Mouse (Mus musculus) liver, embryonic 16.5 days (tissue): ENCODE measurements at regions not wholly inside any gene's neighbourhood (a gene's known extent, or its start where the extent isn't known, plus 50 kb on each side); places are given as distances from the start of the nearest gene placed in this dataset.

ENCODE experiments used
- ATAC-seq: fragments of 200-750 bp; cut with Nextera tagmentation; 2 replicates; pipeline ENCODE4 v1.8.0; 2017; ENCODE audit warnings: low read depth, mild to moderate bottlenecking, moderate number of reproducible peaks, moderate library complexity
- H3K27ac ChIP-seq: fragments of 300-500 bp; sonication (generic); 2 replicates; pipeline ENCODE4 v1.5.1; 2014; ENCODE audit warnings: mild to moderate bottlenecking, low read length
- H3K27me3 ChIP-seq: fragments of 300-500 bp; sonication (generic); 2 replicates; pipeline ENCODE4 v1.6.1; 2014; ENCODE audit warnings: low read depth, low read length, mixed read lengths; ENCODE audit not compliant: control insufficient read depth, insufficient read depth
- H3K36me3 ChIP-seq: fragments of 300-500 bp; sonication (generic); 2 replicates; pipeline ENCODE4 v1.6.1; 2014; ENCODE audit warnings: mild to moderate bottlenecking; ENCODE audit not compliant: control insufficient read depth, insufficient read depth
- H3K4me1 ChIP-seq: fragments of 300-500 bp; sonication (generic); 2 replicates; pipeline ENCODE4 v1.6.1; 2014; ENCODE audit warnings: low read depth, low read length, mixed read lengths; ENCODE audit not compliant: control insufficient read depth
- H3K4me2 ChIP-seq: fragments of 300-500 bp; sonication (generic); 2 replicates; pipeline ENCODE4 v1.6.1; 2014; ENCODE audit warnings: low read depth, low read length, mixed read lengths
- H3K4me3 ChIP-seq: fragments of 300-500 bp; sonication (generic); 2 replicates; pipeline ENCODE4 v1.5.1; 2014; ENCODE audit warnings: low read depth, mild to moderate bottlenecking, low read length
- H3K9ac ChIP-seq: fragments of 300-500 bp; sonication (generic); 2 replicates; pipeline ENCODE4 v1.6.1; 2014; ENCODE audit warnings: low read depth, low read length
- H3K9me3 ChIP-seq: fragments of 300-500 bp; sonication (generic); replicated peaks from 2 replicates; pipeline ENCODE4 v1.6.1; 2016; ENCODE audit warnings: low read length; ENCODE audit not compliant: control insufficient read depth
- WGBS: fragments of 180-500 bp; shearing (Covaris S2); extraction: QIAGEN DNeasy Blood & Tissue Kit; methylation state at CpG from one replicate; pipeline ENCODE4 v1.1.7; 2014; ENCODE audit not compliant: insufficient replicate concordance; 5-methylcytosine and 5-hydroxymethylcytosine counted together

DNA sequence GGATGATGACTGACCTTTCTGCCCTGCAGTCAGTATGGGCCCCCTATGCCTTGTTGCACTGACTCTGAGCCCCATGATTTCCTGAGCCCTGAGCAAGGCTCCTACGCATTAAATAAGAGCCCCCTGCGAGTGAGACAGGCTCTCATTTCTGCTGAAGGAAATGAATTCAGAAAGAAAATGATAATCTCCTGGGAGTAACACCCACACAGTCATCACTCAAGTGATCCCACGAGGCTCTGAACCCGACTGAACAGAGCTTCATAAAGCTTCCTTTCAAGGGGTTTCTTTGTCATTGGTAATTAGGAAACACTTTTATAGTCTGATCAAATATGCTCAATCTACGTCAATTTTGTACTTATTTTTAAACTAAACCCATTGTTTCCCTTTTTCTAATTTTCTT is 330.2 kb downstream of the Olfr1505 start:
- 37% methylated on average over 5 of the region's 5 CpGs for WGBS
- Histone ChIP-seq H3K4me1 (no peaks in the 10 kb centered on the region), H3K36me3 (no peaks in the 10 kb centered on the region), H3K27me3 (no peaks in the 10 kb centered on the region), H3K9ac (no peak overlapping the region), H3K4me3 (no peak overlapping the region), H3K9me3 (no peaks in the 10 kb centered on the region), H3K27ac (no peak overlapping the region), H3K4me2 (no peak overlapping the region)
- ATAC-seq: no peak

GRCm38 (mm10) chr19:14246973-14247614 is 333.8 kb downstream of the Olfr1505 start:
- Histone ChIP-seq H3K9ac (no peak overlapping the region), H3K4me1 (no peaks in the 10 kb centered on the region), H3K4me2 (no peak overlapping the region), H3K9me3 (no peaks in the 10 kb centered on the region), H3K36me3 (no peaks in the 10 kb centered on the region), H3K27me3 (no peaks in the 10 kb centered on the region), H3K27ac (no peak overlapping the region), H3K4me3 (no peak overlapping the region)
- WGBS: 59% methylated on average over 6 of the region's 6 CpGs
- no peak for ATAC-seq

DNA sequence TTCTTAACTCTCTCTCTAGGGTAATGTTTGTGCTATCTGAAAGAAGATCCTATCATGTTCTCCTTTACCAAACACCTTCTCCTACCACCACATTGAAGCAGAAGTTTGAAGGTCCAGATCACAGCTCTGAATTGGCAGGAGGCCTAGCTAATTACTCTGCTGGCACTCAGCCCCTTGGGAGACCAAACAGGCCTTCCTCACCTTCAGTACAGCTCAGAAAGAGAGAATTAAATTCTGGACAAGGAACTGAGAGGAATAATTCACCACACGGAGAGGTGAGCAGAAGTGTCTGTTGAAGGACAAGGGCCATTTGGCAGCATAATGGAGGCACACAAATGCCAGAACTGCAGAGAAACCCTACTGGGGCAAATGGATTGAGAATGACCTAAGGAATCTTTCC is 334.6 kb downstream of the Olfr1505 start:
- Histone ChIP-seq H3K9me3 (no peaks in the 10 kb centered on the region), H3K4me1 (no peaks in the 10 kb centered on the region), H3K27me3 (no peaks in the 10 kb centered on the region), H3K4me3 (no peak overlapping the region), H3K4me2 (no peak overlapping the region), H3K36me3 (no peaks in the 10 kb centered on the region), H3K9ac (no peak overlapping the region), H3K27ac (no peak overlapping the region)
- 51% methylated on average over 1 of the region's 1 CpGs for WGBS
- no peak for ATAC-seq

- Histone ChIP-seq H3K27ac (no peak overlapping the region), H3K9me3 (no peaks in the 10 kb centered on the region), H3K27me3 (no peaks in the 10 kb centered on the region), H3K9ac (no peak overlapping the region), H3K4me1 (no peaks in the 10 kb centered on the region), H3K36me3 (no peaks in the 10 kb centered on the region), H3K4me2 (no peak overlapping the region), H3K4me3 (no peak overlapping the region)
- WGBS: 50% methylated on average over 5 of the region's 5 CpGs
- no peak for ATAC-seq
Measured at GRCm38 (mm10) chr19:14258621-14259051, 339.2 kb downstream of the Tle4 start.

DNA sequence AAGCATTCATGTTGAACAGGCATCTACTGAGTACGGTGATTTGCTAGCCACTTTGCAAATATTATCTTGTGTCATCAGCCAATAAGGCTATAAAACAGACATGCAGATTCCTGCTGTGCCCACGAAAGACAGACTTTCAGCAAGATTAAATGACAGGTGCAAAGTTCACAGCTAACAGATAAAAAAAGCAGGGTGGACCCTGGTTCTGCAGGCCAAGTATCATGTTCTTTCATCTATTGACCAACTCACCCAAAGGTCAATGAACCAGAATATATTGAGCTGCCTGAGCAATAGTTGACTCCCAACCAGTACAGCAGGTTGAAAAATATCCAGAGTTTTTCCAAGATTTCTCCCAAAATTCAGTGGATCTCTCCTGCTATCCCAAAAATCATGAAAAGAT is 338.6 kb downstream of the Tle4 start:
- Histone ChIP-seq H3K4me3 (no peak overlapping the region), H3K4me1 (no peaks in the 10 kb centered on the region), H3K36me3 (no peaks in the 10 kb centered on the region), H3K4me2 (no peak overlapping the region), H3K27ac (no peak overlapping the region), H3K9ac (no peak overlapping the region), H3K9me3 (no peaks in the 10 kb centered on the region), H3K27me3 (no peaks in the 10 kb centered on the region)
- 33% methylated on average over 2 of the region's 2 CpGs for WGBS
- ATAC-seq: peak; percentile 83

DNA sequence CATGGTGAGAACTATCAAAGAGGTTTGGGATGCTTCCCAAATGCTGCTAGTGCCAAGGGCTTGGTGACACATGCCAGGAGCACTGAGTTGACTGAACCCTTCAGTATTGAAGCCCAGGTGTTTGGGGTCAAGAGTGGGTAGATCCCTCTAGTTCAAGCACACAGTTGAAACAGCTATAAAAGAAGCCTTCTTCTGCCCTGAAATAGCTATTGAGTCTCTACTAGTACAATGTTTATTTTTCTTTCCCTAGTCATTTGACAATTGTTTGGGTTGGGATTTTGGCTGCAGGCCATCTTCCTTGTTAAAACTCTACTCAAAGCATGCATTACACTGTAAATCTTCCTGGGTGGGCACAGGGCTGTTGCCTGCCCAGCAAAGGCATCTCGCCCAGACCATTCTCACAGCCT is 308.5 kb downstream of the Tle4 start:
- no peak overlapping the region for H3K4me2 ChIP-seq
- H3K27me3 ChIP-seq: no peaks in the 10 kb centered on the region
- WGBS: 49% methylated on average over 1 of the region's 1 CpGs
- H3K27ac ChIP-seq: no peak overlapping the region
- H3K9me3 ChIP-seq: no peaks in the 10 kb centered on the region
- no peaks in the 10 kb centered on the region for H3K36me3 ChIP-seq
- H3K4me3 ChIP-seq: no peak overlapping the region
- H3K9ac ChIP-seq: no peak overlapping the region
- H3K4me1 ChIP-seq: no peaks in the 10 kb centered on the region
- ATAC-seq: no peak

GRCm38 (mm10) chr19:14290911-14291310 is 306.9 kb downstream of the Tle4 start:
- no peak for ATAC-seq

GRCm38 (mm10) chr19:14293172-14293571 is 304.7 kb downstream of the Tle4 start:
- no peak overlapping the region for H3K27ac ChIP-seq
- 60% methylated on average over 3 of the region's 3 CpGs for WGBS
- H3K4me2 ChIP-seq: no peak overlapping the region
- no peaks in the 10 kb centered on the region for H3K4me1 ChIP-seq
- no peaks in the 10 kb centered on the region for H3K36me3 ChIP-seq
- no peak for ATAC-seq
- H3K9me3 ChIP-seq: no peaks in the 10 kb centered on the region
- no peak overlapping the region for H3K9ac ChIP-seq
- H3K4me3 ChIP-seq: no peak overlapping the region
- no peaks in the 10 kb centered on the region for H3K27me3 ChIP-seq

More at GRCm38 (mm10) chr19:14290911-14291310, 306.9 kb downstream of the Tle4 start:
- no peaks in the 10 kb centered on the region for H3K4me1 ChIP-seq
- H3K36me3 ChIP-seq: no peaks in the 10 kb centered on the region
- H3K4me3 ChIP-seq: no peak overlapping the region
- H3K27ac ChIP-seq: no peak overlapping the region
- H3K9me3 ChIP-seq: no peaks in the 10 kb centered on the region
- WGBS: 68% methylated on average over 6 of the region's 6 CpGs
- H3K9ac ChIP-seq: no peak overlapping the region
- no peak overlapping the region for H3K4me2 ChIP-seq
- no peaks in the 10 kb centered on the region for H3K27me3 ChIP-seq

DNA sequence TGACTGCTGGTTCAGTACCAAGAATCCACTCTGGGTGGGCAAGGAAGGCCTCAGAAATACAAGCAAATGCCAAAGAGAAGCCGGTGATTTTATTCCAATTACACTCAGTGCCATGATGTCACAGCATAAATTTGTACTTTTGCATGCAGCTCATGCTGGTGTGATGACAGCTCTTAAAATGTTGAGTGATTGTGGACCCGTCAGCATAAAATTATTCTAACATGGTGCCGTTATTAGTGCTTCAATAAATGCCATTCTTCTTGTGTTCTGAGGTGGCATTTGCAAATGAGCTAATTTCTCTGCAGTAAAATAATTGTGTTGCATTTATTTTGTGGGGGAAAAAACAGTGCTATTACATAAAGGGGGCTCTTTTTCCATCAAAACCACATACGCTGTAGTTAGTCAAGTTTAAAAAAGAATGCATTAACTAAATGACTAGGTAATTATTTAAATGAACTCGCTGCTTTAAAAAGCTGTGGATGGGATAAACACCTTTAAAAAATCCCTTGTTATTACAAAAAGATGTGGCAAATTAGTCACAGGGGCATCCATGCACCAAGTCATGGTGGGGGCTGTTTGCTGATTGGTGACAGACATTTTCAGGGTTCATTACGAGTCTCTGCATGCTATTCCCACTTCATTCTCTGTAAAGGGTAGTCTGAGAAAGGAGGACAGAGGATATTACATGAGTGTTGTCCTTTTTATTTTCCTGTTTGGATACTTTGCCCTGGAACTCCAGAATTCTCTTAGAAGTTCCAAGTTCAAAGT is 296.5 kb downstream of the Tle4 start:
- no peaks in the 10 kb centered on the region for H3K4me1 ChIP-seq
- H3K9ac ChIP-seq: no peak overlapping the region
- no peak overlapping the region for H3K4me2 ChIP-seq
- no peak overlapping the region for H3K4me3 ChIP-seq
- no peak overlapping the region for H3K27ac ChIP-seq
- ATAC-seq: no peak
- H3K27me3 ChIP-seq: no peaks in the 10 kb centered on the region
- 60% methylated on average over 6 of the region's 6 CpGs for WGBS
- H3K36me3 ChIP-seq: no peaks in the 10 kb centered on the region
- H3K9me3 ChIP-seq: no peaks in the 10 kb centered on the region
